Mouse (Mus musculus) erythroblast, embryonic 14.5 days (primary cell): ENCODE results near the gene Nav2.

ENCODE experiments used
- GATA1 ChIP-seq: IDR thresholded peaks from 2 replicates; pipeline ENCODE4 v1.6.1; 2012; ENCODE audit warnings: low read length, inconsistent platforms, mixed read lengths
- TAL1 ChIP-seq: IDR thresholded peaks from 3 replicates; pipeline ENCODE4 v1.6.1; 2012; ENCODE audit warnings: low read length, inconsistent platforms, mixed read lengths

DNA sequence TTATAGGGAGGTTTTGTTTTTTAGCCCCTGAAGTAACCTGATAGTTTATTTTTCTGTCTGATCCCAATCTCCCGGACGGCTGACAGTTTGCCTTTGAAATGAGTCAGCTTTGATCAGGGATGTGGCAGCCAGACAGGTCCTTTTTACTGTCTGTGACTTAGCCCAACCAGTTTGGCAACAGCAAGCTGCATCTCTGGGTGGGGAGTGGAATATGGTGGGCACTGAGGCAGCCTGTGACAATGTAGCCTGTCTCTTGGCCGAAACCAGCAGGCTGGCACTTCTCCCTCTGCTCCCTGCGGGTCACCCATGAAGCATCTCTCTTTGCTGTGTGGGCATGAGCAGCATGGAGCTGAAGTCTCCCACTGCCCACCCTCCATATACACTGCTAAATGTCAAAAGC, 421.7 kb downstream of the Nav2 start:
- TF ChIP-seq TAL1: no peak
- no peak for TF ChIP-seq GATA1
